Comparison of ENCODE assay signal across 9 mouse cellular contexts in the genomic region with DNA sequence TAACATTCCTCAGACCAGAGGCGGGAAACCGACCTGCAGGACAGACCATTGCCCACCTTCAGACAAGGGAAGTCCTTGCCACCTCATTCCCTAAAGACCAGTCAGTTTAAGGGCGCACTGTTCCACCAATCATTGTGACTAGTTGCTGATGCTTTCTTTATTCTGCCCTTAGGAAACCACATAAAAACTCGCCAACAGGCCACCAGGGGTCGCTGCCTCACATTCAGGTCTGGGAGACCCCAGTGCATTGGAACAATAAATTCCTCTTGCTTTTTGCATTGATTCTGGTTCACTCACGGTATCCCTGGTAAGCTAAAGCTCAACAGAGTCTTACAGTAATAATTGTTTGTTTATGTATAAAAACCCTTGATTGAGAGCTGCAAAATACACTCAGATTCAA. TPM values are rescaled to one million over a fixed set of nuclear protein-coding genes. Genes with fewer than 3 reads are reported as not detected.
DNase-seq lines count a peak whose midpoint lies in the region.
"Had no signal": no experiment of that assay in that cellular context is flagged by ENCODE, and none has a peak within 500 bp of the region (broad histone marks: within the 10 kb centered on the region; RNA-seq: fewer than 3 reads in every experiment).

No protein-coding gene starts in this region.

- no peaks in the 10 kb centered on the region; the same call in 1 of the 2 replicates for H3K27me3 ChIP-seq in splenic B cell, adult 2 months (ENCODE audit: control insufficient read depth, insufficient read depth, low read length, poor library complexity, severe bottlenecking)
- H3K27me3 ChIP-seq: limb, embryonic 15.5 days had no signal

- DNase-seq in heart, postnatal 4 days, result peak; percentile 68
- no peak for DNase-seq in heart, postnatal 25 days (ENCODE audit: low spot score)
- DNase-seq in right cerebral cortex, adult 2 months (ENCODE audit: low spot score in 2 of 2), result peak; percentile 35 to 49
- DNase-seq in right cerebral cortex, postnatal 25 days, result no peak
- DNase-seq in WW6 (ENCODE audit: low read depth, low spot score), result peak; percentile 18
- peak; percentile 17 to 26 for DNase-seq in frontal cortex, postnatal 36 days (ENCODE audit: low spot score in 2 of 2)
- DNase-seq in splenic B cell, adult 2 months (ENCODE audit: low read depth, low spot score), result peak; percentile 51
- no peak for DNase-seq in gastrocnemius, adult 18-20 months (ENCODE audit: low spot score)

- intact Hi-C loops in heart, postnatal 25 days (cut with DNase I), result no loop called here

- H3K36me3 ChIP-seq in splenic B cell, adult 2 months (ENCODE audit: control insufficient read depth, insufficient read depth, low read length, poor library complexity, severe bottlenecking), result no peaks in the 10 kb centered on the region
- H3K36me3 ChIP-seq: limb, embryonic 15.5 days had no signal

RNA-seq across cellular contexts. Expression of a gene that starts 12.1 kb away (rescaled TPM):
- total RNA-seq in heart, postnatal 4 days (2021), result 1 to 10 TPM; 1.3 to 1.4 TPM
- total RNA-seq in heart, postnatal 25 days (2021), result 1 to 10 TPM; 4.8 to 5.8 TPM
- total RNA-seq in gastrocnemius, adult 18-20 months (2021), result 1 to 10 TPM; 2.4 to 3.0 TPM

RNA-seq across cellular contexts. Expression of a gene that starts 13.0 kb away (rescaled TPM):
- total RNA-seq in heart, postnatal 4 days (2021), result under 1 TPM; 0.72 to 0.74 TPM
- total RNA-seq in heart, postnatal 25 days (2021), result under 1 TPM; 0.73 to 0.99 TPM
- total RNA-seq in gastrocnemius, adult 18-20 months (2021), result 1 to 10 TPM; 4.5 to 5.0 TPM

RNA-seq across cellular contexts. Expression of a gene that starts 17.9 kb away (rescaled TPM):
- total RNA-seq in heart, postnatal 4 days (2021), result not detected
- not detected for total RNA-seq in heart, postnatal 25 days (2021)
- total RNA-seq in gastrocnemius, adult 18-20 months (2021), result not detected

RNA-seq across cellular contexts. Expression of a gene that starts 18.1 kb away (rescaled TPM):
- total RNA-seq in heart, postnatal 4 days (2021), result 10 to 100 TPM; 22.2 to 24.0 TPM
- total RNA-seq in heart, postnatal 25 days (2021), result 10 to 100 TPM; 27.9 to 31.6 TPM
- total RNA-seq in gastrocnemius, adult 18-20 months (2021), result 10 to 100 TPM; 17.1 to 17.3 TPM

RNA-seq across cellular contexts. Expression of a gene that starts 22.4 kb away (rescaled TPM):
- total RNA-seq in heart, postnatal 4 days (2021), result not detected
- not detected for total RNA-seq in heart, postnatal 25 days (2021)
- not detected for total RNA-seq in gastrocnemius, adult 18-20 months (2021)

Comparison
In these comparisons a context has a peak if more than half of its experiments do, and no peak if none do; other contexts are left out.
1. DNase-seq: peak in heart, postnatal 4 days (single experiment), right cerebral cortex, adult 2 months (2 of 2), WW6 (single experiment), frontal cortex, postnatal 36 days (2 of 2) and splenic B cell, adult 2 months (single experiment); none in heart, postnatal 25 days (single experiment), right cerebral cortex, postnatal 25 days (single experiment) and gastrocnemius, adult 18-20 months (single experiment).